Mouse (Mus musculus): ENCODE data around the gene Mettl9.
A peak's percentile ranks its signal among the peaks of the same experiment; 100 is the strongest.

Mettl9 gene

GRCm38 (mm10) chr7:121045671-121046453 is 11.6 kb downstream of the Mettl9 start:
- DNase-seq: no peak

GRCm38 (mm10) chr7:121047624-121048023 is 13.4 kb downstream of the Mettl9 start:
- DNase-seq: no peak

- no peak for DNase-seq
Measured at GRCm38 (mm10) chr7:121053071-121053470, 18.8 kb downstream of the Mettl9 start.

- no peak for DNase-seq
Measured at GRCm38 (mm10) chr7:121059477-121060218, 25.4 kb downstream of the Mettl9 start.

GRCm38 (mm10) chr7:121064309-121064708 is 30.1 kb downstream of the Mettl9 start:
- DNase-seq: no peak

- no peak for DNase-seq
Measured at GRCm38 (mm10) chr7:121071276-121071675, 37.0 kb downstream of the Mettl9 start.

- no peak for DNase-seq
Measured at GRCm38 (mm10) chr7:121072506-121072905, 38.3 kb downstream of the Mettl9 start.

GRCm38 (mm10) chr7:121074281-121074680 is 40.0 kb downstream of the Mettl9 start, which contains the start of gene Igsf6:
Gene Igsf6 (minus strand): TSS chr7:121074572.
- no peak for DNase-seq

GRCm38 (mm10) chr7:121074801-121075400 is 40.7 kb downstream of the Mettl9 start:
- DNase-seq: no peak

GRCm38 (mm10) chr7:121075416-121075815 is 41.2 kb downstream of the Mettl9 start:
- no peak for DNase-seq

GRCm38 (mm10) chr7:121077311-121077710 is 43.1 kb downstream of the Mettl9 start:
- DNase-seq: no peak

GRCm38 (mm10) chr7:121077829-121078228 is 43.6 kb downstream of the Mettl9 start:
- DNase-seq: peak; percentile 74

GRCm38 (mm10) chr7:121081350-121081749 is 47.1 kb downstream of the Mettl9 start, which contains the start of gene Otoa:
Gene Otoa (plus strand): TSS chr7:121081650.
- DNase-seq: no peak

GRCm38 (mm10) chr7:121081816-121082215 is 47.6 kb downstream of the Mettl9 start:
- no peak for DNase-seq

- DNase-seq: no peak
Measured at GRCm38 (mm10) chr7:121082949-121083513, 48.8 kb downstream of the Mettl9 start.

GRCm38 (mm10) chr7:121084840-121085453 is 50.7 kb downstream of the Mettl9 start:
- no peak for DNase-seq

GRCm38 (mm10) chr7:121085500-121085899 is 51.3 kb downstream of the Mettl9 start:
- DNase-seq: no peak

- no peak for DNase-seq
Measured at GRCm38 (mm10) chr7:121088745-121089144, 54.5 kb downstream of the Mettl9 start.

- DNase-seq: no peak
Measured at GRCm38 (mm10) chr7:121090748-121091147, 56.5 kb downstream of the Mettl9 start.

GRCm38 (mm10) chr7:121093026-121093425 is 58.8 kb downstream of the Mettl9 start:
- no peak for DNase-seq

- no peak for DNase-seq
Measured at GRCm38 (mm10) chr7:121098614-121099389, 64.6 kb downstream of the Mettl9 start.

GRCm38 (mm10) chr7:121107851-121108250 is 73.6 kb downstream of the Mettl9 start:
- no peak for DNase-seq
